Mouse (Mus musculus) lung, adult 2 months (tissue): ENCODE measurements around the gene Cpped1.

Experiments used
- CTCF ChIP-seq: fragments of 200-500 bp; IDR thresholded peaks from 2 replicates; pipeline ENCODE4 v1.5.1; 2011; ENCODE audit warnings: mild to moderate bottlenecking, low read length, control low read depth; ENCODE audit not compliant: insufficient read depth
- POLR2A ChIP-seq: fragments of 200-500 bp; IDR thresholded peaks from 2 replicates; pipeline ENCODE4 v1.6.1; 2011; ENCODE audit warnings: low read depth, mild to moderate bottlenecking, control low read depth, low read length, borderline replicate concordance; ENCODE audit errors: extremely low read depth

DNA sequence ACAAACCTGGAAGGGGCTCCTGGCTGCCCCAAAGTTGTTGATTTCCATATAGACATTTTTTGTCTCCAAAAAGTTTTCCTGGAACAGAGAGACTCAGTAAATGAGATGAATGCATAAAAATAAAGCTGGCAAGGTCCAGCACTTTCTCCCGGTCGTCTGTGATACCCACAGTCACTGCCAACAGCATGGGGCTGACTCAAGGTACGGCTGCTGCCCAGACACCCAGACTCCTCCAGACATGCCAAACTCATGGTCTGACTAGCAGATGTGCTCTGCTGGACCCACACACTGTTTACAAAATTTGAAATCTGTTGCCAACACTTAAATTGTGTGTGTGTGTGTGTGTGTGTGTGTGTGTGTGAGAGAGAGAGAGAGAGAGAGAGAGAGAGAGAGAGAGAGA is 14.4 kb downstream of the Cpped1 start:
- no peak for TF ChIP-seq POLR2A
- TF ChIP-seq CTCF, result no peak
